Comparison of ENCODE assay signal across 8 mouse cellular contexts in genomic region chr10:41477278-41478181, GRCm38 (mm10). TPM values are rescaled to one million over a fixed set of nuclear protein-coding genes. Genes with fewer than 3 reads are reported as not detected.
DNase-seq lines count a peak whose midpoint lies in the region; ATAC-seq lines count a peak whose summit lies in the region.

No protein-coding gene starts in this region.

- 2% methylated on average over 20 of the region's 20 CpGs for WGBS in limb, embryonic 12.5 days
- 1% methylated on average over 20 of the region's 20 CpGs for WGBS in midbrain, embryonic 13.5 days

- peak overlapping the region; percentile 92 for H3K4me2 ChIP-seq in limb, embryonic 12.5 days
- H3K4me2 ChIP-seq in midbrain, embryonic 13.5 days (replicated peaks), result peak overlapping the region; percentile 93

- no peaks in the 10 kb centered on the region for H3K27me3 ChIP-seq in limb, embryonic 12.5 days
- H3K27me3 ChIP-seq in midbrain, embryonic 13.5 days, result no peaks in the 10 kb centered on the region

- 0 out of 2 replicates have a peak, but pooled peaks have one; percentile 11 for ATAC-seq in limb, embryonic 12.5 days (ENCODE audit: insufficient number of reproducible peaks, insufficient read depth, low FRiP score, low TSS enrichment, low read depth)
- peak; percentile 65 for ATAC-seq in midbrain, embryonic 13.5 days

- H3K4me3 ChIP-seq in limb, embryonic 12.5 days (replicated peaks), result peak overlapping the region; percentile 68
- peak overlapping the region; percentile 60 for H3K4me3 ChIP-seq in midbrain, embryonic 13.5 days (replicated peaks)

- H3K4me1 ChIP-seq in limb, embryonic 12.5 days (replicated peaks), result peaks cover 30% of the 10 kb centered on the region
- H3K4me1 ChIP-seq in midbrain, embryonic 13.5 days (replicated peaks), result peaks cover 27% of the 10 kb centered on the region

- H3K9me3 ChIP-seq in limb, embryonic 12.5 days, result no peaks in the 10 kb centered on the region
- H3K9me3 ChIP-seq in midbrain, embryonic 13.5 days, result no peaks in the 10 kb centered on the region

- H3K27ac ChIP-seq in limb, embryonic 12.5 days, result peak overlapping the region; percentile 91
- H3K27ac ChIP-seq in midbrain, embryonic 13.5 days, result peak overlapping the region; percentile 77

- peak; percentile 36 for DNase-seq in cerebellum, adult 9-10 months
- no peak for DNase-seq in cerebellum, adult 11 months
- DNase-seq in embryo, embryonic 11.5 days (ENCODE audit: low read depth, low spot score), result peak; percentile 51
- DNase-seq in heart, adult 18-20 months, result peak; percentile 83 to 92
- peak; percentile 60 for DNase-seq in kidney, adult 11 months
- peak; percentile 29 to 69 for DNase-seq in spleen, postnatal 4 days (ENCODE audit: low spot score in 2 of 2)

- peak overlapping the region; percentile 75 for H3K9ac ChIP-seq in limb, embryonic 12.5 days (replicated peaks)
- H3K9ac ChIP-seq in midbrain, embryonic 13.5 days (replicated peaks), result peak overlapping the region; percentile 79

- peaks cover 41% of the 10 kb centered on the region for H3K36me3 ChIP-seq in limb, embryonic 12.5 days
- H3K36me3 ChIP-seq in midbrain, embryonic 13.5 days, result peaks cover 30% of the 10 kb centered on the region

RNA-seq across cellular contexts. Expression of gene Mical1, which starts 1.4 kb away (rescaled TPM):
- 10 to 100 TPM in 1 of 2 experiments, 1 to 10 TPM in 1; 9.5 to 13.1 TPM for total RNA-seq in heart, adult 18-20 months (2021)
- polyA plus RNA-seq in limb, embryonic 12.5 days (2016; fragmentation: Nextera tagmentation; extraction: Ambion mirVana), result 64.2 and 72.3 TPM in 2 replicates
- 27.9 and 31.9 TPM in 2 replicates for polyA plus RNA-seq in midbrain, embryonic 13.5 days (2015; fragmentation: Nextera tagmentation; extraction: Ambion mirVana)

RNA-seq across cellular contexts. Expression of gene Smpd2, which starts 12.6 kb away (rescaled TPM):
- total RNA-seq in heart, adult 18-20 months (2021), result 10 to 100 TPM; 32.6 to 33.6 TPM
- 64.3 and 64.7 TPM in 2 replicates for polyA plus RNA-seq in limb, embryonic 12.5 days (2016; fragmentation: Nextera tagmentation; extraction: Ambion mirVana)
- 35.0 and 37.0 TPM in 2 replicates for polyA plus RNA-seq in midbrain, embryonic 13.5 days (2015; fragmentation: Nextera tagmentation; extraction: Ambion mirVana)

RNA-seq across cellular contexts. Expression of gene Ppil6, which starts 12.7 kb away (rescaled TPM):
- 1 to 10 TPM in 1 of 2 experiments, under 1 TPM in 1; 0.74 to 1.9 TPM for total RNA-seq in heart, adult 18-20 months (2021)
- polyA plus RNA-seq in limb, embryonic 12.5 days (2016; fragmentation: Nextera tagmentation; extraction: Ambion mirVana), result 0.60 and 0.64 TPM in 2 replicates
- polyA plus RNA-seq in midbrain, embryonic 13.5 days (2015; fragmentation: Nextera tagmentation; extraction: Ambion mirVana), result 1.6 and 2.7 TPM in 2 replicates

RNA-seq across cellular contexts. Expression of gene Zbtb24, which starts 27.3 kb away (rescaled TPM):
- 1 to 10 TPM; 6.5 to 7.7 TPM for total RNA-seq in heart, adult 18-20 months (2021)
- polyA plus RNA-seq in limb, embryonic 12.5 days (2016; fragmentation: Nextera tagmentation; extraction: Ambion mirVana), result 22.3 and 23.6 TPM in 2 replicates
- polyA plus RNA-seq in midbrain, embryonic 13.5 days (2015; fragmentation: Nextera tagmentation; extraction: Ambion mirVana), result 20.6 and 22.8 TPM in 2 replicates

RNA-seq across cellular contexts. Expression of gene Cd164, which starts 41.7 kb away (rescaled TPM):
- total RNA-seq in heart, adult 18-20 months (2021), result 100 to 1,000 TPM; 131 to 151 TPM
- 170 and 176 TPM in 2 replicates for polyA plus RNA-seq in limb, embryonic 12.5 days (2016; fragmentation: Nextera tagmentation; extraction: Ambion mirVana)
- 51.3 and 56.5 TPM in 2 replicates for polyA plus RNA-seq in midbrain, embryonic 13.5 days (2015; fragmentation: Nextera tagmentation; extraction: Ambion mirVana)
